Mouse (Mus musculus) ES-E14 (cell line): ENCODE data around the gene Rasgef1b.

Experiments
- CHD2 ChIP-seq: IDR thresholded peaks from 2 replicates; pipeline ENCODE4 v1.6.1; 2014; ENCODE audit warnings: mild to moderate bottlenecking, low read depth, low read length, inconsistent platforms
- HCFC1 ChIP-seq: IDR thresholded peaks from 2 replicates; pipeline ENCODE4 v1.6.1; 2012; ENCODE audit warnings: low read length, inconsistent platforms, borderline replicate concordance; ENCODE audit not compliant: insufficient read depth
- MAFK ChIP-seq: IDR thresholded peaks from 2 replicates; pipeline ENCODE4 v1.6.1; 2014; ENCODE audit warnings: mild to moderate bottlenecking, low read depth, low read length, inconsistent platforms; ENCODE audit not compliant: insufficient read depth
- ZC3H11A ChIP-seq: IDR thresholded peaks from 2 replicates; pipeline ENCODE4 v1.6.1; 2012; ENCODE audit warnings: low read depth, mild to moderate bottlenecking, inconsistent platforms, low read length, borderline replicate concordance
- ZNF384 ChIP-seq: IDR thresholded peaks from 2 replicates; pipeline ENCODE4 v1.6.1; 2012; ENCODE audit warnings: low read depth, low read length, inconsistent platforms

GRCm38 (mm10) chr5:99707261-99707660 is 21.6 kb downstream of the Rasgef1b start:
- no peak for TF ChIP-seq HCFC1
- no peak for TF ChIP-seq MAFK
- TF ChIP-seq ZNF384 = no peak
- no peak for TF ChIP-seq CHD2
- no peak for TF ChIP-seq ZC3H11A
